Mouse (Mus musculus) urinary bladder, postnatal 14 days (tissue): ENCODE measurements at regions not wholly inside any gene's neighbourhood (a gene's known extent, or its start where the extent isn't known, plus 50 kb on each side); places are given as distances from the start of the nearest gene placed in this dataset.
A peak's percentile ranks its signal among the peaks of the same experiment; 100 is the strongest.

Experiments used
- DNase-seq: peaks from one replicate; pipeline ENCODE4 v3.0.0; 2021; ENCODE audit warnings: low spot score

DNA sequence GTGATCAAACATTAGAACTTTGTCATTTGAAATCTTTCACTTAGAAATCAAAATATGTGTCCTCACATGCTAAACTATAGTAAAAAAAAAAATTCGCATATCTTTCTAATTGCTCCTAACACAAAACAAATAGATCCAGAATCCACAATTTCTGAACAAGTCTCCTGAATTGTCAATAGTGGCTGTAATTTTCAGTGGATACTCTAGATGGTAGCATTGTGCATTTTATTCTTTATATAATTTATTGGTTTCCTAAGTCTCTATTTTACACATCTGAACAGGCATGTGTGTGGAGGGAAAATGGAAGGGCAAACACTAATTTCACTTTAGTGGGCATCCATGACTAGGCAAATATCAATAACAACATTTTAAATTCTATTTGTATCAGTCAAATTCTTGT is 63.7 kb upstream of the Tnmd start:
- DNase-seq, result no peak

DNA sequence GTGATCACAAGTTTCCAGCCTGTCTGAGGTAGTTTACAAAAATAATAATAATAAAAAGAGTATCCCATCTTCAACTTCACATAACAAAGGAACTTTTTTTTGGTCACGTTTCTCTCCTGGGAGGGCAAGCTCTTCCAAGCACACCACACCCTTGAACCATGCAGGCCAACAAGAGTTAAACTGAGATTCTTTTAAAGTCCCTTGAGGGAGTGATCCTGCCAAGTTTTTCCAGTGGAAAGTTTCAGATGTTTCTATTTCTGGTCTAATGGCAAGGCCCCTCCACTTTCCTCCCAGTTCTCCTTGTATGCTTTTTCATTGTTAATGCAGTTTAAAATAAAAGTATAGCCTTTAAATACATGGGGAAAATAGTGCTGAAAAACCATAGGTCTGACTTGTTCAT is 65.2 kb upstream of the Pcdh19 start:
- no peak for DNase-seq

DNA sequence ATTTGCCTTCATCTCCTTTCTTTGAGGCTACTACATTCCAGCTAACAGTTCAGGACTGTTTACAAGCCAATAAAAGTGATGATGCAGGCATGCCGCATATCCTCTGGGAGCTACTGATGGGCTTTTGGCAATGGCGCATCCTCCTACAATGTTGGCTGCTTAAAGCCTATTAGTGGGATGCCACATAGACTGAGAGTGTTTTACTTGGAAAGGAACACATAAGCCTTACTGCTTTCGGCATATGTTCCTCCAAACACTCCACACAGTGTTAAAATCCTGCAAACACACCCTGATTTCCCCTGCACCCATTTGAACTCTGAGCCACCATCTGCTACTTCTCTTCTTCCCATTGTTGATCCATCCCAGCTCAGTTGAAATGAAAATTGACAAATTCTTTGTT is 63.4 kb upstream of the Pcdh19 start:
- no peak for DNase-seq

GRCm38 (mm10) chrX:133743446-133743845 is 54.7 kb upstream of the Pcdh19 start:
- no peak for DNase-seq

DNA sequence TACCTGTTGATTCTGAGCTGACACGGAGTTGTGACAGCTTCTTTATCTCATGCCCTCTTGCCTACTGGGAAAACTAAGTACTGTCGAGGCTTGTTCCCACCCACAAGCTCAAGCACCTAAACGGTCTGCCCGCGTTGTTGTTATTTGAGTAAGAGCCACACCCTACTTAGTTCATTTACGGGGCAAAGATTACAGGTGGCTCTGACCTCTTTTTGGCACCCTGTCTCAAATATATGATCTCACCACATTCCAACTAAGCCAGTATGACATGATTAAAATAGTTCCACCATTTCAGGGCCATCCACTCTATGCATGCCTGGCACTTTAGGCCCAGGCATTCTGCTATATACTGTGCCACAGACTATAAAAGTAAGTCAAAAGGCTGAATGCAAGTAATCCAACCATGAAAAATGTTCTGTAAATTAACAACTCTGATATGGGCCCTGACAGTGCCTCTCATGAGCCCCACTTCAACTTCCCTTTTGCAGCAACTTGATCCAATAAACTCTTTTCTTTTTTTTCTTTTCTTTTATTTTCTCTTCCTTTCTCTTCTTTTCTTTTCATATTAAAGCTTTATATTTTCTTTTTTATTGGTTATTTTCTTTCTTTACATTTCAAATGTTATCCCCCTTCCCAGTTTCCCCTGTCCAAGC is 50.3 kb upstream of the Pcdh19 start:
- DNase-seq, result peak; percentile 6
